Mouse (Mus musculus): ENCODE data around the gene Gadd45b. TPM values are rescaled to one million over a fixed set of nuclear protein-coding genes. Genes with fewer than 3 reads are reported as not detected.

The Gadd45b gene
- polyA plus RNA-seq, 1 experiment from 2014 or later = 4.9 TPM

DNA sequence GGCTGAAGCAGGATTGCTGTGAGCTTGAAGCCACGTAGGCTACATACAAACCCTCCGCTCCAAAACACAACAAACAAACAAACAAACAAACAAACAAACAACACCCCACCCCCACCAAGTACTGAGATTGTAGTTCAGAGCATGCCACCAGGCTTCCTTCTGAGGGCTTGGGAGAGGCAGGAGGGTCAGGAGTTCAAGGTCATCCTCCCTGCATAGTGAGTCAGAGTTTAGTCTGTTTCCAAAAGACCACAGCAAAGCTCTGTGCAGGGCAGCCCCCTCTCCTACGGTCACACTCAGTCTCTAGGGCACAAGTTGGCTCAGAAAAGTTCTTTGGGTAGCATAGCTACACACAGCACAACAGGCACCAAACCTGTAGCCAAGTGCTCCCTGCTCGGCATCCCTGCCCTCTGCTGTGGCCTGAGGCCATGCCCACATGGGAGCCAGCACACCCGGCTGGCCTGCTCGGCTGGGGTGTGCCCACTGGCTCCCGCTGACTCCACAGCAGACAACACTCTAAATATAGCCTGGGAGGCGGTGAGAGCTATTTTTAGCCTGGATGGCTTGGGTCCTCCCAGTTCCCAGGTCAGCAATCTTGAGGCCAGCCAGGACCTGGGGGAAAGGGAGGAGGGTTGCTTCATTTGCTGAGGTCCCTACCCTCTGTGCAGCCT lies 10.6 kb downstream of the Gadd45b start:
- Histone ChIP-seq H3K9me3 (no peaks in the 10 kb centered on the region), H3K9ac (replicated peaks) (peak overlapping the region; percentile 57; the same call in 1 of the 2 replicates), H3K4me3 (replicated peaks) (no peak overlapping the region), H3K27me3 (peaks cover 52% of the 10 kb centered on the region), H3K36me3 (no peaks in the 10 kb centered on the region), H3K27ac (no peak overlapping the region), H3K4me1 (replicated peaks) (peaks cover 51% of the 10 kb centered on the region), H3K4me2 (replicated peaks) (peak overlapping the region; percentile 72)
- WGBS = 56% methylated on average over 8 of the region's 8 CpGs
- no peak for ATAC-seq

DNA sequence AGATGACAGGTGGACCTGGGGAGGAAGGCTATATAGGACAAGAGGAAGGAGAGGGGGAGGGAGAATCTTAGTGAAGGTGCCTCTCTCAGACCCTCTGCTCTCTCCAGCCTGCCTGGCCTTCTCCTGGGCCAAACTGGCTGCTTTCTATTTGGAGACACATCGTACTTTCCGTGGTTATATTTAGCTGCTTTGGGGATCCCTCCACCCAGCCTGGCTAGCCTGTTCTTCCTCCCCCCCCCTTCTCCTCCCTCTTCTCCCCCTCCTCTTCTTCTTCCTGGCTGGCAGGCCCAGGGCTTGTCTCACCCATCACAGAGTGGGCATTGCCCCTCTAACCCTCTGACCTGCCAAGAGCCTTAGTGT lies 11.1 kb downstream of the Gadd45b start:
- H3K4me2 ChIP-seq (replicated peaks) = no peak overlapping the region
- no peaks in the 10 kb centered on the region for H3K36me3 ChIP-seq
- no peaks in the 10 kb centered on the region for H3K9me3 ChIP-seq
- H3K27ac ChIP-seq = no peak overlapping the region
- H3K27me3 ChIP-seq = peaks cover 47% of the 10 kb centered on the region
- H3K9ac ChIP-seq (replicated peaks) = no peak overlapping the region
- no peak for ATAC-seq
- WGBS = 81% methylated on average over 2 of the region's 2 CpGs
- peaks cover 46% of the 10 kb centered on the region for H3K4me1 ChIP-seq (replicated peaks)
- no peak overlapping the region for H3K4me3 ChIP-seq (replicated peaks)

DNA sequence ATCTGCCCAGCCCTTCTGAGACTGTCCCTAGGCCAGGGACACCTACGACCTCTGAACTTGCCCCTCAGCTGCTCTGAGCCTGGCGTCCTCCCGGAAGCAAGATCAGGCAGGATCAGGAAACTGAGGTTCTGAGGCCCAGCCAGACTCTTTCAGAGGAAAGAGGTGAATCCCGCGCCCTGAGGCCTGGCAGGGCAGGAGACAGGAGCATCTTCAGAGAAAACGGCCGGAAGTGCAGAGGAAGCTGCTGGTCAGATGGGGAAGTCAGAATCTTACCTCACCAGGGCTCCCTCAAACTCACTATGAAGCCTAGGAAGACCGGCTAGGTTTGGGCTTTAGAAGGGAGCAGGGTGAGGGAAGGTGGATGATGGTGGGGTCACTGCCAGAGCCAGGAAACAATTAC lies 13.0 kb downstream of the Gadd45b start:
- no peak for ATAC-seq
- Histone ChIP-seq H3K9ac (replicated peaks) (no peak overlapping the region), H3K9me3 (no peaks in the 10 kb centered on the region), H3K4me3 (replicated peaks) (no peak overlapping the region), H3K27ac (no peak overlapping the region), H3K4me2 (replicated peaks) (no peak overlapping the region), H3K4me1 (replicated peaks) (peaks cover 29% of the 10 kb centered on the region), H3K36me3 (no peaks in the 10 kb centered on the region), H3K27me3 (peaks cover 27% of the 10 kb centered on the region)
- 62% methylated on average over 8 of the region's 8 CpGs for WGBS

DNA sequence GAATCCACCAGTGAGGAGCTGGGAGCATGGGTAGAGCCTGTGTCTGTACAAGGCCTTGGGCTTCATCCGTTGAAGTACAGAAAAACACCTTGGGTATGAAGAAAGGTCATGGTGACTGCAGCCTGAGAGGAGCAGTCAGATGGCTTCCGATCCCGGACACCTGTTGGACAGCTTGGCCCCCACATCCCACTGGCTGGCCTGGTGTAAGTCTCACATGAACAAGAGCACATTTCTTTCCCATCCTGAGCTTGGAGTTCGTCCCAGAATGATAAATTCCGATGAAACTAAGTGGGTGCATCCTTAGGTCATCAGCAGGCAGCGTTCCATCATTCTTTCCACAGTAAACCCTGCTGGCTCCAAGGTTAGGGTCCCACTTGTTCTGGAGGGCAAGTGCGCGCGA lies 13.8 kb downstream of the Gadd45b start:
- Histone ChIP-seq H3K9ac (replicated peaks) (no peak overlapping the region), H3K4me3 (replicated peaks) (no peak overlapping the region), H3K9me3 (no peaks in the 10 kb centered on the region), H3K27ac (no peak overlapping the region), H3K4me2 (replicated peaks) (no peak overlapping the region), H3K4me1 (replicated peaks) (peaks cover 23% of the 10 kb centered on the region), H3K27me3 (peaks cover 19% of the 10 kb centered on the region), H3K36me3 (no peaks in the 10 kb centered on the region)
- WGBS = 88% methylated on average over 9 of the region's 9 CpGs
- no peak for ATAC-seq

DNA sequence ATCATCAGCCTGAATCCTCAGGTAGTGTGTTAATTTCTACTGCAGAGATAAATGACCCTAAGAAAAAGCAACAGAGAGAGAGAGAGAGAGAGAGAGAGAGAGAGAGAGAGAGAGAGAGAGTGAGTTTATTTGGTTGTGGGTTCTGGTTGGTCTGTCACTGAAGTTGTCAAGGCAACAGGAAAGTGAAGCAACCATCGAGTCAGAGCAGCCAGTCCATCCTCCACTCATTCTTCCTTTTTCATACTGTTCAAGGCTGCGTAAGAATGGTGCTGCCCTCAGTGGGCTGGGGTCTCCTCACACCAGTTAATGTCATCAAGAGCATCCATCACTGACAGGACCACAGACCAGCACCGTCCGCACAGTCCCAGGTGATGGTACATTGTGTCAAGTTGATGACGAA lies 14.4 kb downstream of the Gadd45b start:
- WGBS = 89% methylated on average over 5 of the region's 5 CpGs
- H3K27ac ChIP-seq = no peak overlapping the region
- no peak for ATAC-seq
- no peaks in the 10 kb centered on the region for H3K36me3 ChIP-seq
- no peak overlapping the region for H3K4me3 ChIP-seq (replicated peaks)
- H3K9me3 ChIP-seq = no peaks in the 10 kb centered on the region
- H3K9ac ChIP-seq (replicated peaks) = no peak overlapping the region
- peaks cover 14% of the 10 kb centered on the region for H3K27me3 ChIP-seq
- H3K4me2 ChIP-seq (replicated peaks) = no peak overlapping the region
- peaks cover 18% of the 10 kb centered on the region for H3K4me1 ChIP-seq (replicated peaks)

DNA sequence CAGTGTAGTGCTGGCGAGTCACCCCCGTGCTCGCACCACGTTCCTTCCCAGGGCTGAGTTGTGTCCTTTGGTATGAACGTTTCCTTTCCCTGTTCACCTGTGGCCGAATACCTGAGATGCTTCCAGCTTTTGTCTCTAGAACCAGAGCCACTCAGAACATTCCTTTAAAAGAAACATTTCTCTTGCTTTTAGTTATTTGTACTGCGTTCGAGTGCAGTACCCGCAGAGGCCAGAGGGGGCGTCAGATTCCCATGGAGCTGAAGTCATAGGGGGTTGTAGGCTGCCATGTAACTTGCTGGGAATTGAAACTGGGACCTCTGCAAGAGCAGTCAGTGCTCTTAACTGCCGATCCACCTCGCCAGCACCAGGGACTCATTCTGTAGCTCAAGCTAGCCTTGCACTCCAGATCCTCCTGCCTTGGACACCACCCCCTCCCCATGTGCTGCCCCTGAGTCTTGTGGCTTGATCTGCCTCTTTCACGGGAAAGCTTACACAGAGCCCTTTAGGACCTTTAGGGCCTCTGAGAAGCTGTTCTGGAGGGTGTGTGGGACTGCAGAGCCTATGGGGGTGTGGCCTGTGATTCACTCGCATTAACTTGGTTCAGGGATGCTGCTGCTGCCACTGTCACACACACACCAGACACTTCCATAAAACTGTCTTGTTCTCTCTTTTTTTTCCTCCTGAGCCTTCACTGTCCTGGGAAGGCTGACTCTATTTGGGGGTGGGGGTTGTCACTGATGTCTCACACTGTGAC lies 17.0 kb downstream of the Gadd45b start:
- Histone ChIP-seq H3K4me2 (replicated peaks) (no peak overlapping the region), H3K9me3 (no peaks in the 10 kb centered on the region), H3K4me3 (replicated peaks) (no peak overlapping the region), H3K27ac (no peak overlapping the region), H3K4me1 (replicated peaks) (0 out of 2 replicates have a peak, but pooled peaks cover 3% of the 10 kb centered on the region), H3K9ac (replicated peaks) (no peak overlapping the region), H3K36me3 (no peaks in the 10 kb centered on the region), H3K27me3 (peaks cover 6% of the 10 kb centered on the region; the same call in 1 of the 2 replicates)
- no peak for ATAC-seq
- 67% methylated on average over 14 of the region's 14 CpGs for WGBS

DNA sequence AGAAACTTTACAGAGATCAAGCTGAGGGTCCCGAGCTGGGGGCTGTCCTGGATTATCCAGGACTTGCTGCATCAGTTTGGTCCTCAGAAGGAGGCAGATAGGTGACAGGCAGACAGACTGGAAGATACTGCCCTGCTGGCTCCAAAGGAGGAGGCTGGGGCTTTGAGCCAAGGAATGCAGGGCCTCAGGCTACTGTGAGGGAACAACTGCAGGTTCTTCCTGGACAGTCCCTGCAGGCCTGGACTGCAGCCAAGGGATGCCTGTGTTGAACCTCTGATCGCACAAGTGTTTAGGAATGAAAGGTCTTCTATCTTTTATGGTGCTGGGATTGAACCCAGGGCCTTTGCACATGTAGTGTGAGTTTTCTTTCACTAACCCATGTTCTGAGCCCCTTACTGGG lies 17.9 kb downstream of the Gadd45b start:
- H3K4me3 ChIP-seq (replicated peaks) = no peak overlapping the region
- ATAC-seq = no peak
- H3K9ac ChIP-seq (replicated peaks) = no peak overlapping the region
- H3K4me2 ChIP-seq (replicated peaks) = no peak overlapping the region
- H3K4me1 ChIP-seq (replicated peaks) = 0 out of 2 replicates have a peak, but pooled peaks cover 3% of the 10 kb centered on the region
- H3K9me3 ChIP-seq = no peaks in the 10 kb centered on the region
- no peak overlapping the region for H3K27ac ChIP-seq
- WGBS = 64% methylated on average over 2 of the region's 2 CpGs
- H3K36me3 ChIP-seq = no peaks in the 10 kb centered on the region
- peaks cover 6% of the 10 kb centered on the region; the same call in 1 of the 2 replicates for H3K27me3 ChIP-seq

DNA sequence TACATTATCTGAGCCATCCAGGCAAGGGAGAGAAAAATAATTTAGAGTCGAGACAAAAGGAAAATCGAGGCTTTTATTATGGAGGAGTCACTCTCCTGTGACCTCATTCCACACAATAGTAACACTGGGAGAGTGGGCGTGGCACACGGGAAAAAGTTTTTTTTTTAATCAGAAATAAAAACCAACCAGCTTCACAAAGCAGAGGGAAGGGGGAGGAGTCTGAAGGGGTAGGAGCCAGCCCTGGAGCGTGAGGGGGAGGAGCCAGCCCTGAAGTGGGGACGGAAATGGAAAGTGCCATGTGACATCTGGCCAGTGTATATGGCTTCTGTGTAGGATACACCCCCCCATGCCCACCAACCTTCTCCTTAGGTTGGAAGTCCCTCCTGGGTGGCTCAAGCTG lies 18.7 kb downstream of the Gadd45b start:
- Histone ChIP-seq H3K4me2 (replicated peaks) (no peak overlapping the region), H3K9me3 (no peaks in the 10 kb centered on the region), H3K4me3 (replicated peaks) (no peak overlapping the region), H3K36me3 (no peaks in the 10 kb centered on the region), H3K9ac (replicated peaks) (no peak overlapping the region), H3K27me3 (peaks cover 6% of the 10 kb centered on the region; the same call in 1 of the 2 replicates), H3K27ac (no peak overlapping the region), H3K4me1 (replicated peaks) (0 out of 2 replicates have a peak, but pooled peaks cover 3% of the 10 kb centered on the region)
- WGBS = 39% methylated on average over 6 of the region's 6 CpGs
- no peak for ATAC-seq

DNA sequence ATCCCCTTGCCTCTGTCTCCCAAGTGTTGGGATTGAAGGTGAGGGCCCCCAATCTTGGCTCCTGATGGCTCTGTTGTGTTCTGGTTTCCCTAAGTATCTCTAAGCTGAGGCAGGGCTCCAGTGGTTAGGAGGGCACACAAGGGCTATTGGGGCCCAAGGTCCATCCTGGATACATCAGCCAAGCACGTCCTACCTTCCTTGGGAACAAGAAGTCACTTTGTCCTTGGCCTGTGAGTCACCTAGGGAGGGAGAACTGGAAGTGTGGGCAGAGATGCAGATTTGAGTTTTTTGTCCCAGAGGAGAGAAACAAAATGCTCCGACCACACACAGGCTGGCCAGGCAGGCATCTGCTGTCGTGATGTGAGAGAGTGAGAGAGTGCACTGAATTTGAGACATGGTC lies 19.2 kb downstream of the Gadd45b start:
- Histone ChIP-seq H3K9me3 (no peaks in the 10 kb centered on the region), H3K27ac (no peak overlapping the region), H3K9ac (replicated peaks) (no peak overlapping the region), H3K36me3 (no peaks in the 10 kb centered on the region), H3K4me3 (replicated peaks) (no peak overlapping the region), H3K27me3 (peaks cover 6% of the 10 kb centered on the region; the same call in 1 of the 2 replicates), H3K4me1 (replicated peaks) (0 out of 2 replicates have a peak, but pooled peaks cover 3% of the 10 kb centered on the region), H3K4me2 (replicated peaks) (no peak overlapping the region)
- WGBS = 72% methylated on average over 3 of the region's 3 CpGs
- ATAC-seq = no peak

DNA sequence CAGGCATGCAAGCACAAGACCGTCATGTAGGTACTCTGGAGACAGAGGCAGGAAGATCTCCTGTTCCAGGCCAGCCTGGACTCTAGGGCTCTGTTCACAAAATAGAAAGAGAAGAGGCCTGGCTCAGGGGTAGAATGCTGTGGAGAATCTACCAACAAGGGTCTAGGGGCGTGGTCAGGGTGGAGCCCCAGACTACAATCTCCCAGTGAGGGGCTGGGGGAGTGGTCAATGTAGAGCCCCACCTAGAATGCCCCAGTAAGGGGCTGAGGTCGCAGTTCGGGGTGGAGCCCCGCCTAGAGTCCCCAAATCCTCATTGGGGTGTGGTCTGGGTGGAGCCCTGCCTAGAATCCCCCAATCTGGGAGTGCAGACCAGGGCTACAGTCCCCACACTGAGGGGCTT lies 20.4 kb downstream of the Gadd45b start:
- ATAC-seq = no peak
- H3K9ac ChIP-seq (replicated peaks) = no peak overlapping the region
- WGBS = 27% methylated on average over 5 of the region's 5 CpGs
- 0 out of 2 replicates have a peak, but pooled peaks cover 3% of the 10 kb centered on the region for H3K4me1 ChIP-seq (replicated peaks)
- H3K36me3 ChIP-seq = no peaks in the 10 kb centered on the region
- H3K4me3 ChIP-seq (replicated peaks) = no peak overlapping the region
- no peak overlapping the region for H3K4me2 ChIP-seq (replicated peaks)
- H3K27me3 ChIP-seq = 0 out of 2 replicates have a peak, but pooled peaks cover 6% of the 10 kb centered on the region
- no peaks in the 10 kb centered on the region for H3K9me3 ChIP-seq
- no peak overlapping the region for H3K27ac ChIP-seq

DNA sequence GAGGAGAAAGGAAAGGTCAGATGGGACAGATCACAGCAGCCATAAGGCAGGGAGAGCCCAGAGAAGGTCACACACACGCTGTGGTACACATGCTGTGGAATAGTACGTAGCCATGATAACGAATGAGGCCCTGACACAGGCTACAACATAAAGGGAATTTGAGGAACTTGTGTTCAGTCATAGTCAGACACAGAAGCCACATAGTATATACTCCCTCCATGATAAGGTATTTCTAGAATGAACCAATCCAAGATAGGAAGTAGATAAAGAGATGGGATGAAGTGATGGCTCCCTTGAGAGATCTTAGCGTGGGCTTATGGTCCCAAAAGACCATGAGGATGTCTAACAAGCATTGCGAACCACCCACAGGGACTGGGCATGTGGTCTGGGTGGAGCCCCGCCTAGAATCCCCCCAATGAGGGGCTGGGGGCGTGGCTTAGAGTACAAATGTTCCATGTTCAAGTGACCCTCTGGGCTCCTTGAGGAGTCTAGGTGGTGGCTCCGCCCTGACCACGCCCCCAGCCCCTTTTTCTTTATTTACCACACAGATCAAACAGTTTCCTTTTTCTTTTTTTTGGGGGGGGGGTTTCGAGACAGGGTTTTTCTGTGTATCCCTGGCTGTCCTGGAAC lies 22.0 kb downstream of the Gadd45b start:
- no peak for ATAC-seq
- H3K4me1 ChIP-seq (replicated peaks) = peaks cover 3% of the 10 kb centered on the region; the same call in 1 of the 2 replicates
- WGBS = 79% methylated on average over 10 of the region's 10 CpGs

DNA sequence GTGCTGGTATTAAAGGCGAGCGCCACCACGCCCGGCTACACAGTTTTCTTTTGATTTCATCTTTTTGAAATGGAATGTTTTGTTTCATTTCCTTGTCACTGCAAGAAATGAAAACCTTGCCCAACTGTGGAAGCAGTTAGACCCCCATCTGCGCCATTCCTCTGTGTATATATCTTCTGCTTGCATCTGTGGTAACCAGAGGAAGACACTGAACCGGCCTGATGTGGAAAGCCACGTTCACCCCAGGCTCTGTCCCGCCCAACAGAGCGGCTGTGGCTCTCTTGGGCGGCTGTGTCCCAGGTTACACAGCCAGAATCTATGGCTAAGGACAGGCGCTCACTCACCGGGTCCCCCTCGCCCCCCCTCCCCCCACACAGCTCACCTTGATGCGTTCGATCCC lies 22.6 kb downstream of the Gadd45b start:
- H3K9ac ChIP-seq (replicated peaks) = no peak overlapping the region
- no peaks in the 10 kb centered on the region; the same call in 1 of the 2 replicates for H3K4me1 ChIP-seq (replicated peaks)
- H3K4me3 ChIP-seq (replicated peaks) = no peak overlapping the region
- H3K4me2 ChIP-seq (replicated peaks) = no peak overlapping the region
- 78% methylated on average over 15 of the region's 15 CpGs for WGBS
- H3K27me3 ChIP-seq = 0 out of 2 replicates have a peak, but pooled peaks cover 6% of the 10 kb centered on the region
- no peak overlapping the region for H3K27ac ChIP-seq
- H3K36me3 ChIP-seq = no peaks in the 10 kb centered on the region
- H3K9me3 ChIP-seq = no peaks in the 10 kb centered on the region
- ATAC-seq = no peak

More for the DNA sequence above, 22.0 kb downstream of the Gadd45b start:
- no peaks in the 10 kb centered on the region for H3K36me3 ChIP-seq
- 0 out of 2 replicates have a peak, but pooled peaks cover 6% of the 10 kb centered on the region for H3K27me3 ChIP-seq
- H3K27ac ChIP-seq = no peak overlapping the region
- H3K9ac ChIP-seq (replicated peaks) = no peak overlapping the region
- no peak overlapping the region for H3K4me3 ChIP-seq (replicated peaks)
- no peak overlapping the region for H3K4me2 ChIP-seq (replicated peaks)
- no peaks in the 10 kb centered on the region for H3K9me3 ChIP-seq
